In the genomic region with DNA sequence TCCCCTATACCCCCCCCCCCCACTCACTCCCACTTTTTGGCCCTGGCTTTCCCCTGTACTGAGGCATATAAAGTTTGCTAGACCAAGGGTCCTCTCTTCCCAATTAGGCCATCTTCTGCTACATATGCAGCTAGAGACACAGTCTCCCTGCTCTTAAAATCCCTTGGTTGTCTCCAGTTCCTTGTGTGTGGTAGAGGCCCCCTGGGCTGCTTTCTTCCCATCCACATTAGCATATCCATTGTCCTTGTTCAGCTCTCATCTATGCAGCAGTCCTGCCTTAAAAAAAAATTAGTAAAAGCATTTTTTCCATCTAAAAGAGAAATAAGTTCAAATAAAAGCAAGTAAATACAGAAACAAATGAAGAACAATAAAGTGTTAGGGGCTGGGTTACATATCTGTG, we compare ENCODE assay signal across 24 mouse cellular contexts.
"Had no signal": no experiment of that assay in that cellular context is flagged by ENCODE, and none has a peak within 500 bp of the region (broad histone marks: within the 10 kb centered on the region; RNA-seq: fewer than 3 reads in every experiment).

No protein-coding gene starts in this region.

- H3K9ac ChIP-seq: kidney, embryonic 15.5 days; limb, embryonic 13.5 days; liver, embryonic 12.5 days; liver, embryonic 15.5 days; lung, embryonic 15.5 days; midbrain, embryonic 15.5 days; neural tube, embryonic 13.5 days; stomach, embryonic 15.5 days had no signal

- ATAC-seq: liver, embryonic 12.5 days; midbrain, embryonic 15.5 days had no signal

- H3K9me3 ChIP-seq: kidney, embryonic 15.5 days; limb, embryonic 10.5 days; limb, embryonic 13.5 days; liver, embryonic 12.5 days; liver, embryonic 15.5 days; lung, embryonic 15.5 days; midbrain, embryonic 15.5 days; neural tube, embryonic 13.5 days; stomach, embryonic 15.5 days had no signal

- H3K4me2 ChIP-seq: kidney, embryonic 15.5 days; limb, embryonic 13.5 days; liver, embryonic 12.5 days; liver, embryonic 15.5 days; lung, embryonic 15.5 days; midbrain, embryonic 15.5 days; neural tube, embryonic 13.5 days; stomach, embryonic 15.5 days had no signal

- DNase-seq: kidney, adult 11 months; kidney, adult 8-10 months; kidney, postnatal 10 days; kidney, postnatal 36 days; layer of hippocampus, postnatal 36 days; liver; lung, adult 18-20 months; lung, postnatal 10 days; lung, postnatal 36 days; retina, postnatal 1 day; right cerebral cortex, postnatal 25 days; spleen, adult 18-20 months; thymus, postnatal 25 days had no signal

- H3K4me3 ChIP-seq: kidney, embryonic 15.5 days; limb, embryonic 10.5 days; limb, embryonic 13.5 days; liver, embryonic 12.5 days; liver, embryonic 15.5 days; lung, embryonic 15.5 days; megakaryocyte, embryonic 14.5 days; midbrain, embryonic 15.5 days; myocyte; neural tube, embryonic 13.5 days; stomach, embryonic 15.5 days had no signal

- H3K27me3 ChIP-seq: kidney, embryonic 15.5 days; limb, embryonic 13.5 days; liver, embryonic 12.5 days; liver, embryonic 15.5 days; lung, embryonic 15.5 days; megakaryocyte, embryonic 14.5 days; midbrain, embryonic 15.5 days; neural tube, embryonic 13.5 days; stomach, embryonic 15.5 days had no signal

- H3K27ac ChIP-seq: kidney, embryonic 15.5 days; limb, embryonic 10.5 days; limb, embryonic 13.5 days; liver, embryonic 12.5 days; liver, embryonic 15.5 days; lung, embryonic 15.5 days; midbrain, embryonic 15.5 days; neural tube, embryonic 13.5 days; stomach, embryonic 15.5 days had no signal

- H3K36me3 ChIP-seq: kidney, embryonic 15.5 days; limb, embryonic 10.5 days; limb, embryonic 13.5 days; liver, embryonic 12.5 days; liver, embryonic 15.5 days; lung, embryonic 15.5 days; midbrain, embryonic 15.5 days; neural tube, embryonic 13.5 days; stomach, embryonic 15.5 days had no signal

- H3K4me1 ChIP-seq: kidney, embryonic 15.5 days; limb, embryonic 10.5 days; limb, embryonic 13.5 days; liver, embryonic 12.5 days; liver, embryonic 15.5 days; lung, embryonic 15.5 days; midbrain, embryonic 15.5 days; neural tube, embryonic 13.5 days; stomach, embryonic 15.5 days had no signal
